9 mouse cellular contexts compared by ENCODE assay signal in genomic region chr8:122745022-122745749, GRCm38 (mm10). TPM values are rescaled to one million over a fixed set of nuclear protein-coding genes. Genes with fewer than 3 reads are reported as not detected.
DNase-seq lines count a peak whose midpoint lies in the region; ATAC-seq and TF ChIP-seq lines count a peak whose summit lies in the region.
"Had no signal": no experiment of that assay in that cellular context is flagged by ENCODE, and none has a peak within 500 bp of the region (broad histone marks: within the 10 kb centered on the region; RNA-seq: fewer than 3 reads in every experiment).

No protein-coding gene starts in this region.

- peak overlapping the region; percentile 12; the same call in 1 of the 2 replicates for H3K4me3 ChIP-seq in neural tube, embryonic 11.5 days (ENCODE audit: low read depth, low read length)
- 0 out of 2 replicates have a peak overlapping the region, but pooled peaks have one; percentile 6 for H3K4me3 ChIP-seq in forebrain, embryonic 13.5 days
- no peak overlapping the region for H3K4me3 ChIP-seq in limb, embryonic 14.5 days (replicated peaks; ENCODE audit: low read length)
- H3K4me3 ChIP-seq: liver, embryonic 13.5 days had no signal

- H3K9ac ChIP-seq in neural tube, embryonic 11.5 days (ENCODE audit: low read length) = peak overlapping the region; percentile 47
- peak overlapping the region; percentile 58 for H3K9ac ChIP-seq in forebrain, embryonic 13.5 days
- H3K9ac ChIP-seq in limb, embryonic 14.5 days (ENCODE audit: low read depth, low read length, severe bottlenecking) = peak overlapping the region; percentile 8; the same call in 1 of the 2 replicates
- H3K9ac ChIP-seq: liver, embryonic 13.5 days had no signal

- peak overlapping the region; percentile 27 for H3K4me2 ChIP-seq in neural tube, embryonic 11.5 days (ENCODE audit: low read depth)
- peak overlapping the region; percentile 53 for H3K4me2 ChIP-seq in forebrain, embryonic 13.5 days
- peak overlapping the region; percentile 24 for H3K4me2 ChIP-seq in limb, embryonic 14.5 days (replicated peaks; ENCODE audit: low read depth, low read length, severe bottlenecking)
- H3K4me2 ChIP-seq: liver, embryonic 13.5 days had no signal

- DNase-seq in neural tube, embryonic 11.5 days (ENCODE audit: low spot score) = peak; percentile 62
- DNase-seq in neural tube, embryonic 10.5 days (ENCODE audit: extremely low spot score, low spot score) = no peak
- no peak for DNase-seq in limb, embryonic 14.5 days (ENCODE audit: low spot score)
- DNase-seq in retina, embryonic 14.5 days (ENCODE audit: low spot score) = peak; percentile 27
- no peak for DNase-seq in gastrocnemius, postnatal 36 days
- DNase-seq in adipocyte (ENCODE audit: low spot score) = no peak
- no peak for DNase-seq in gastrocnemius, adult 8-10 months (ENCODE audit: low spot score in 2 of 2)
- DNase-seq: liver, embryonic 13.5 days had no signal

- no peaks in the 10 kb centered on the region for H3K36me3 ChIP-seq in neural tube, embryonic 11.5 days (ENCODE audit: control insufficient read depth, insufficient read depth, low read length)
- no peaks in the 10 kb centered on the region for H3K36me3 ChIP-seq in forebrain, embryonic 13.5 days (ENCODE audit: poor library complexity, severe bottlenecking)
- no peaks in the 10 kb centered on the region for H3K36me3 ChIP-seq in limb, embryonic 14.5 days (ENCODE audit: control insufficient read depth, insufficient read depth, low read length)
- H3K36me3 ChIP-seq: liver, embryonic 13.5 days had no signal

- H3K9me3 ChIP-seq in neural tube, embryonic 11.5 days (ENCODE audit: control insufficient read depth, low read length) = no peaks in the 10 kb centered on the region
- no peaks in the 10 kb centered on the region for H3K9me3 ChIP-seq in forebrain, embryonic 13.5 days (replicated peaks)
- H3K9me3 ChIP-seq in limb, embryonic 14.5 days (ENCODE audit: control insufficient read depth, low read length) = no peaks in the 10 kb centered on the region
- H3K9me3 ChIP-seq: liver, embryonic 13.5 days had no signal

- no peak for TF ChIP-seq POLR2A in limb, embryonic 14.5 days (IDR thresholded peaks at IDR 0.05; ENCODE audit: borderline replicate concordance, extremely low read depth, insufficient read depth, insufficient read length)

- H3K27me3 ChIP-seq in neural tube, embryonic 11.5 days (ENCODE audit: control insufficient read depth, insufficient read depth, low read length) = no peaks in the 10 kb centered on the region
- H3K27me3 ChIP-seq in forebrain, embryonic 13.5 days = peaks cover 6% of the 10 kb centered on the region; the same call in 1 of the 2 replicates
- no peaks in the 10 kb centered on the region for H3K27me3 ChIP-seq in limb, embryonic 14.5 days (ENCODE audit: control insufficient read depth, insufficient read depth, low read length)

- intact Hi-C loops in gastrocnemius, postnatal 36 days (cut with DNase I) = no loop called here

- ATAC-seq in neural tube, embryonic 11.5 days (ENCODE audit: insufficient read depth, low FRiP score, low TSS enrichment) = peak; percentile 44
- ATAC-seq in forebrain, embryonic 13.5 days = peak; percentile 34; the same call in 1 of the 2 replicates
- ATAC-seq in limb, embryonic 14.5 days (ENCODE audit: low FRiP score, low read depth) = no peak

- WGBS in neural tube, embryonic 11.5 days = 24% methylated on average over 17 of the region's 17 CpGs
- 13% methylated on average over 17 of the region's 17 CpGs for WGBS in forebrain, embryonic 13.5 days
- 20% methylated on average over 17 of the region's 17 CpGs for WGBS in limb, embryonic 14.5 days

- H3K27ac ChIP-seq in neural tube, embryonic 11.5 days (ENCODE audit: low read depth, low read length) = peak overlapping the region; percentile 94
- peak overlapping the region; percentile 99 for H3K27ac ChIP-seq in forebrain, embryonic 13.5 days
- 0 out of 2 replicates have a peak overlapping the region, but pooled peaks have one; percentile 2 for H3K27ac ChIP-seq in limb, embryonic 14.5 days (replicated peaks; ENCODE audit: low read depth, low read length)
- H3K27ac ChIP-seq: liver, embryonic 13.5 days had no signal

- peaks cover 37% of the 10 kb centered on the region for H3K4me1 ChIP-seq in neural tube, embryonic 11.5 days (ENCODE audit: control insufficient read depth, insufficient read depth, low read length)
- H3K4me1 ChIP-seq in forebrain, embryonic 13.5 days = peaks cover 97% of the 10 kb centered on the region
- peaks cover 19% of the 10 kb centered on the region for H3K4me1 ChIP-seq in limb, embryonic 14.5 days (ENCODE audit: control insufficient read depth, insufficient read depth, low read length)

RNA-seq across cellular contexts. Expression of gene Acsf3, which starts 30.1 kb away (rescaled TPM):
- 15.4 and 16.2 TPM in 2 replicates for polyA plus RNA-seq in neural tube, embryonic 11.5 days (2014; fragmentation: Nextera tagmentation; extraction: Ambion mirVana)
- polyA plus RNA-seq in forebrain, embryonic 13.5 days (2015; fragmentation: Nextera tagmentation; extraction: Ambion mirVana) = 15.4 and 17.4 TPM in 2 replicates
- 19.1 and 20.3 TPM in 2 replicates for polyA plus RNA-seq in limb, embryonic 14.5 days (2012; rRNA removed)
- 15.4 and 19.4 TPM in 2 replicates for polyA plus RNA-seq in limb, embryonic 14.5 days (2014; fragmentation: Nextera tagmentation; extraction: Ambion mirVana)
- 10 to 100 TPM; 12.5 to 14.2 TPM for total RNA-seq in gastrocnemius, postnatal 36 days (2021)
- 10 to 100 TPM; 10.5 to 13.1 (median 11.5) TPM for total RNA-seq in gastrocnemius, adult 8-10 months (2022)

RNA-seq across cellular contexts. Expression of gene Cbfa2t3, which starts 46.3 kb away (rescaled TPM):
- polyA plus RNA-seq in neural tube, embryonic 11.5 days (2014; fragmentation: Nextera tagmentation; extraction: Ambion mirVana) = 7.5 and 8.5 TPM in 2 replicates
- polyA plus RNA-seq in forebrain, embryonic 13.5 days (2015; fragmentation: Nextera tagmentation; extraction: Ambion mirVana) = 12.4 and 13.9 TPM in 2 replicates
- polyA plus RNA-seq in limb, embryonic 14.5 days (2012; rRNA removed) = 6.1 and 7.2 TPM in 2 replicates
- 6.0 and 6.1 TPM in 2 replicates for polyA plus RNA-seq in limb, embryonic 14.5 days (2014; fragmentation: Nextera tagmentation; extraction: Ambion mirVana)
- total RNA-seq in gastrocnemius, postnatal 36 days (2021) = 10 to 100 TPM; 17.0 to 18.7 TPM
- total RNA-seq in gastrocnemius, adult 8-10 months (2022) = 10 to 100 TPM; 12.3 to 22.0 (median 17.2) TPM

Comparison
In these comparisons a context has a peak if more than half of its experiments do, and no peak if none do; other contexts are left out.
1. DNase-seq: peak in neural tube, embryonic 11.5 days (single experiment) and retina, embryonic 14.5 days (single experiment); none in neural tube, embryonic 10.5 days (single experiment), limb, embryonic 14.5 days (single experiment), gastrocnemius, postnatal 36 days (0 of 2), adipocyte (single experiment) and gastrocnemius, adult 8-10 months (0 of 2).
2. H3K27ac ChIP-seq: peak in every context shown above with its lines; median percentile 99 in forebrain, embryonic 13.5 days; 94 in neural tube, embryonic 11.5 days; 2 in limb, embryonic 14.5 days.
3. H3K9ac ChIP-seq: peak in every context shown above with its lines; median percentile 58 in forebrain, embryonic 13.5 days; 47 in neural tube, embryonic 11.5 days; 8 in limb, embryonic 14.5 days.
4. Peak in every context shown above with its lines, with median percentiles within 50 percentile points of each other: H3K4me2 ChIP-seq.